ENCODE assay signal across 8 mouse cellular contexts in genomic region chr2:128966236-128966635, GRCm38 (mm10). TPM values are rescaled to one million over a fixed set of nuclear protein-coding genes. Genes with fewer than 3 reads are reported as not detected.
DNase-seq lines count a peak whose midpoint lies in the region; ATAC-seq and TF ChIP-seq lines count a peak whose summit lies in the region.

No protein-coding gene starts in this region.

- no peak for ATAC-seq in embryonic facial prominence, embryonic 12.5 days (ENCODE audit: insufficient number of reproducible peaks, insufficient read depth, low FRiP score, low TSS enrichment)
- ATAC-seq in hindbrain, embryonic 16.5 days = no peak
- no peak for ATAC-seq in midbrain, embryonic 15.5 days (replicated peaks)

- DNase-seq in layer of hippocampus, adult 2 months (ENCODE audit: low spot score in 2 of 2) = no peak
- DNase-seq in layer of hippocampus, adult 11-12 months (ENCODE audit: low spot score) = no peak
- no peak for DNase-seq in adrenal gland, postnatal 25 days
- no peak for DNase-seq in gastrocnemius, postnatal 25 days
- DNase-seq in layer of hippocampus, postnatal 10 days (ENCODE audit: low spot score in 2 of 2) = no peak

- no peak overlapping the region for H3K9ac ChIP-seq in embryonic facial prominence, embryonic 12.5 days
- no peak overlapping the region for H3K9ac ChIP-seq in hindbrain, embryonic 16.5 days (ENCODE audit: low read depth, low read length)
- no peak overlapping the region; the same call in 1 of the 2 replicates for H3K9ac ChIP-seq in midbrain, embryonic 15.5 days

- H3K27ac ChIP-seq in layer of hippocampus, adult 2 months = peak overlapping the region; percentile 100
- H3K27ac ChIP-seq in embryonic facial prominence, embryonic 12.5 days = no peak overlapping the region
- H3K27ac ChIP-seq in hindbrain, embryonic 16.5 days (ENCODE audit: low read depth, low read length) = peak overlapping the region; percentile 100; the same call in 1 of the 2 replicates
- H3K27ac ChIP-seq in midbrain, embryonic 15.5 days = peak overlapping the region; percentile 100

- no peaks in the 10 kb centered on the region for H3K27me3 ChIP-seq in embryonic facial prominence, embryonic 12.5 days
- no peaks in the 10 kb centered on the region for H3K27me3 ChIP-seq in hindbrain, embryonic 16.5 days (replicated peaks; ENCODE audit: control insufficient read depth, insufficient read depth, low read length)
- H3K27me3 ChIP-seq in midbrain, embryonic 15.5 days (replicated peaks) = no peaks in the 10 kb centered on the region

- peak overlapping the region; percentile 92 for H3K4me3 ChIP-seq in layer of hippocampus, adult 2 months
- no peak overlapping the region for H3K4me3 ChIP-seq in embryonic facial prominence, embryonic 12.5 days
- H3K4me3 ChIP-seq in hindbrain, embryonic 16.5 days (ENCODE audit: low read length) = peak overlapping the region; percentile 85; the same call in 1 of the 2 replicates
- peak overlapping the region; percentile 66 for H3K4me3 ChIP-seq in midbrain, embryonic 15.5 days

- H3K9me3 ChIP-seq in embryonic facial prominence, embryonic 12.5 days = no peaks in the 10 kb centered on the region
- no peaks in the 10 kb centered on the region for H3K9me3 ChIP-seq in hindbrain, embryonic 16.5 days (ENCODE audit: control insufficient read depth, low read length)
- no peaks in the 10 kb centered on the region for H3K9me3 ChIP-seq in midbrain, embryonic 15.5 days

- H3K4me2 ChIP-seq in embryonic facial prominence, embryonic 12.5 days (replicated peaks) = peak overlapping the region; percentile 50
- H3K4me2 ChIP-seq in hindbrain, embryonic 16.5 days (ENCODE audit: low read length) = peak overlapping the region; percentile 61
- peak overlapping the region; percentile 48 for H3K4me2 ChIP-seq in midbrain, embryonic 15.5 days

- H3K4me1 ChIP-seq in embryonic facial prominence, embryonic 12.5 days = peaks cover 7% of the 10 kb centered on the region; the same call in 1 of the 2 replicates
- H3K4me1 ChIP-seq in hindbrain, embryonic 16.5 days (ENCODE audit: control insufficient read depth, insufficient read depth, low read depth, low read length) = peaks cover 6% of the 10 kb centered on the region
- peaks cover 12% of the 10 kb centered on the region for H3K4me1 ChIP-seq in midbrain, embryonic 15.5 days

- no peaks in the 10 kb centered on the region for H3K36me3 ChIP-seq in embryonic facial prominence, embryonic 12.5 days
- H3K36me3 ChIP-seq in hindbrain, embryonic 16.5 days (ENCODE audit: control insufficient read depth, insufficient read depth, low read length) = no peaks in the 10 kb centered on the region
- no peaks in the 10 kb centered on the region for H3K36me3 ChIP-seq in midbrain, embryonic 15.5 days (replicated peaks)

- WGBS in embryonic facial prominence, embryonic 12.5 days = 18% methylated on average over 6 of the region's 6 CpGs
- 7% methylated on average over 6 of the region's 6 CpGs for WGBS in hindbrain, embryonic 16.5 days
- 3% methylated on average over 6 of the region's 6 CpGs for WGBS in midbrain, embryonic 15.5 days

- no peak for TF ChIP-seq CTCF in layer of hippocampus, adult 2 months (conservative IDR thresholded peaks at IDR 0.05)

RNA-seq across cellular contexts. Expression of gene Zc3h6, which starts 1.0 kb away (rescaled TPM):
- 10 to 100 TPM; 18.3 to 20.5 TPM for total RNA-seq in layer of hippocampus, adult 2 months (2021)
- polyA plus RNA-seq in embryonic facial prominence, embryonic 12.5 days (2016; fragmentation: Nextera tagmentation; extraction: Ambion mirVana) = 2.9 and 3.3 TPM in 2 replicates
- polyA plus RNA-seq in hindbrain, embryonic 16.5 days (2015; fragmentation: Nextera tagmentation; extraction: Ambion mirVana) = 3.5 and 4.1 TPM in 2 replicates
- 4.2 and 4.3 TPM in 2 replicates for polyA plus RNA-seq in midbrain, embryonic 15.5 days (2015; fragmentation: Nextera tagmentation; extraction: Ambion mirVana)
- 6.5 and 9.9 TPM in 2 replicates for total RNA-seq in adrenal gland, postnatal 25 days (2021)
- total RNA-seq in gastrocnemius, postnatal 25 days (2021) = 1 to 10 TPM; 3.8 to 4.4 TPM
- 10 to 100 TPM; 13.0 to 13.2 TPM for total RNA-seq in layer of hippocampus, postnatal 10 days (2021)

RNA-seq across cellular contexts. Expression of gene Gm10762, which starts 1.3 kb away (rescaled TPM):
- 1 to 10 TPM; 4.8 to 5.4 TPM for total RNA-seq in layer of hippocampus, adult 2 months (2021)
- polyA plus RNA-seq in embryonic facial prominence, embryonic 12.5 days (2016; fragmentation: Nextera tagmentation; extraction: Ambion mirVana) = 31.3 and 33.6 TPM in 2 replicates
- 16.7 and 17.0 TPM in 2 replicates for polyA plus RNA-seq in hindbrain, embryonic 16.5 days (2015; fragmentation: Nextera tagmentation; extraction: Ambion mirVana)
- polyA plus RNA-seq in midbrain, embryonic 15.5 days (2015; fragmentation: Nextera tagmentation; extraction: Ambion mirVana) = 19.1 and 19.7 TPM in 2 replicates
- 4.8 and 5.9 TPM in 2 replicates for total RNA-seq in adrenal gland, postnatal 25 days (2021)
- 10 to 100 TPM in 1 of 2 experiments, 1 to 10 TPM in 1; 9.6 to 13.4 TPM for total RNA-seq in gastrocnemius, postnatal 25 days (2021)
- 10 to 100 TPM; 10.8 to 11.6 TPM for total RNA-seq in layer of hippocampus, postnatal 10 days (2021)

RNA-seq across cellular contexts. Expression of gene Zc3h8, which starts 22.4 kb away (rescaled TPM):
- total RNA-seq in layer of hippocampus, adult 2 months (2021) = 1 to 10 TPM; 4.7 to 5.4 TPM
- 7.6 and 9.2 TPM in 2 replicates for polyA plus RNA-seq in embryonic facial prominence, embryonic 12.5 days (2016; fragmentation: Nextera tagmentation; extraction: Ambion mirVana)
- polyA plus RNA-seq in hindbrain, embryonic 16.5 days (2015; fragmentation: Nextera tagmentation; extraction: Ambion mirVana) = 13.8 and 14.1 TPM in 2 replicates
- 13.0 and 14.8 TPM in 2 replicates for polyA plus RNA-seq in midbrain, embryonic 15.5 days (2015; fragmentation: Nextera tagmentation; extraction: Ambion mirVana)
- 4.9 and 7.0 TPM in 2 replicates for total RNA-seq in adrenal gland, postnatal 25 days (2021)
- 1 to 10 TPM; 7.1 to 7.8 TPM for total RNA-seq in gastrocnemius, postnatal 25 days (2021)
- total RNA-seq in layer of hippocampus, postnatal 10 days (2021) = 1 to 10 TPM; 6.7 to 7.2 TPM
